Mouse (Mus musculus): ENCODE results near the gene Ak3.
"Not testable (repeated sequence)": the region's sequence is repeated elsewhere in the genome, so short reads cannot be mapped to it uniquely, and the experiment has no call there.

The Ak3 gene

GRCm38 (mm10) chr19:29042647-29043046, 5.1 kb downstream of the Ak3 start:
- no peak for DNase-seq

DNA sequence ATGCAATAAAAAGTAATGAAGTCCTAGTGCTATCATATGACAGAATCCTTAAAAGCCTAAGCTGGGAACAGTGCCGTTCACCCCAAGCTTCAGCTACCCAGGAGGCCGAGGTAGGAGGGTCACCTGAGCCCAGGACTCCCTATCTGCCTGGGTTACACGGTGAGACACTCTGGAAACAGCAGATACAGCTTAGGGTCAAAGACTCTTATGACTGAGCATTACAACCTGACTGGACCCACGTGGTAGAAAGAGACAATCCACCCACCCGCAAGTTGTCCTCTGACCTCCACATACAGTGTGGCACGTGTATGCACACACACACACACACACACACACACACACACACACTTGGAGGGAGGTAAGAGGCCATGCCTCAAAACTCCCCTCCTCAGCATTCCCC, 5.6 kb downstream of the Ak3 start:
- no peak for DNase-seq

DNA sequence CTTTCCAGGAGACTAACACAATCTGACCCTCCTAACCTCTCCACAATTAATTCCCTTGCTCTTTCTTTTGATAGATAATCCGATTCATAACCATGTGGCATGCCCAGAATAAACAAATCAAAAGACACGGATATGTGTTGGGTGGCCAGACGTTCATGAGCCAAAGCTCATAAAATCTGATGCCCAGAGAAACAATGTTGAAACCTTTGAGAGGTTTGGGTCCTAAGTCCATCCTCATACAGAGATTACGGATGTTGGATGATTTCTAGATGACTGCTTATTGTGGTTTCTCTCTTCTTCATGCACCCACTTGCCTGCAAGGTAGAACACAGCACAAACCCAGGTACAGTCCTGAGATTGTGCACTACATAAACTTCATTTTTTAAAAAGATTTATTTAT, 7.6 kb downstream of the Ak3 start:
- DNase-seq = no peak

GRCm38 (mm10) chr19:29039334-29039733, 8.4 kb downstream of the Ak3 start:
- DNase-seq = no peak

DNA sequence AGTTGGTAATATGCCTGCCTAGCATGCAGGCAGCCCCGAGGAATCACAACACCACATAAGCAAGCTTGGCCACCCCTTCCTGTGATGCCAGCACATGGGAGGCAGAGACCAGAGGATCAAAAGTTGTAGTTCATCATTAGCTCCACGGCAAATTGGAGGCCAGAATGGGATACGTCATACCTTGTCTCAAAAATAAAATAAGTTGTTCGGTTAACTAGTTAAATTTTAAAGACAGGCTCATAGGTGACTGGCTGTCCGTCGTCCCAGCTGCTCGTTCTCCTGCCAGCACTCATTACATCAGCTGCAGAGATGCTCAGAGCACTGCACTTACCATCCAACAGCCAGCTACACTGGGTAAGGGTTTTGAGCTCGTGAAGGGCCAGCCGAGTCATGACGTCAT, 10.2 kb downstream of the Ak3 start:
- no peak for DNase-seq

- DNase-seq = no peak
Measured at GRCm38 (mm10) chr19:29037026-29037425, 10.7 kb downstream of the Ak3 start.

- no peak for DNase-seq
Measured at GRCm38 (mm10) chr19:29032662-29033061, 15.1 kb downstream of the Ak3 start.

DNA sequence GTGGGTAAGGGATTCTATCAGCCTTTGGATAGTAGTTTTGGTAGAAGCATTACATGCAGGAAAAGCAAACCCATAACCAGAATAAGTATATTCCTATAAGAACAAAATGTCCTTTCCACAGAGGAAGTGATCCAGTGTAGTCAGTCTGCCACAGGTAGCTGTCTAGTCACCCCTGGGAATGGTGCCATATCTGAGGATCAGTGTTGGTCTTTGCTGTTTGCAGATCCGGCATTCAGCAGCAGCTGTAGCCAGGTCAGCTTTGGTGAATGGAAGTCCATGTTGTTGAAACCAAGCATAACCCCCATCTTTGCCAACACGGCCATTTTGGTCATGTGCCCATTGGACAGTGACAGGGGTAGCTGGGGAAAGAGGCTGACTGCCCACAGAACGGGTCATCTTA, 16.0 kb downstream of the Ak3 start:
- no peak for DNase-seq

DNA sequence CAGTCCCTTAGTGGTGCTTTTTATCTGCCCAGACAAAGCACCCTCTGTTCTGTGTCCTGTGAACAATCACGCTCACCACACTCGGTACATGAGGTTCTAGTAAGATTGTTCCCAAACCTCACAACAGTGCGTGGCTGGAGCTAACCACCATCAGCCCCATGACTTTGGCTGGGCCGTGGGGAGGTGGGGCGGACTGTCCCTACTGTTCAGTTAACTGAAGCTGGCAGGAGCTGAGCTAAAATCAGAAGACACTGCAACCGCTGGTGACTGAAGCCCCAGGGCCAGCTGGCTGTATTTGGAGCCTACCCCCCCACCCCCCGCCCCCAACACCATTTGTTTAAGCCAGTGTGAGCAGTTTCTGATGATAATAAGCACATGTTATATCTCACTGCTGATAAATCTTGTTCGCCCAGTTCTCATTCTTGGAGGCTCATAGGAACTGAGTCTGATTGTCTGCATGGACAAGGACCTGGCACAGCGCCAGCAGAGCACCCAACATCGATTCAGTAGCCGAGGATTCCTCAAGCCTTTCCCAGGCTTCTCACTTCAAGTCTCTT, 23.3 kb downstream of the Ak3 start:
- no peak for DNase-seq

DNA sequence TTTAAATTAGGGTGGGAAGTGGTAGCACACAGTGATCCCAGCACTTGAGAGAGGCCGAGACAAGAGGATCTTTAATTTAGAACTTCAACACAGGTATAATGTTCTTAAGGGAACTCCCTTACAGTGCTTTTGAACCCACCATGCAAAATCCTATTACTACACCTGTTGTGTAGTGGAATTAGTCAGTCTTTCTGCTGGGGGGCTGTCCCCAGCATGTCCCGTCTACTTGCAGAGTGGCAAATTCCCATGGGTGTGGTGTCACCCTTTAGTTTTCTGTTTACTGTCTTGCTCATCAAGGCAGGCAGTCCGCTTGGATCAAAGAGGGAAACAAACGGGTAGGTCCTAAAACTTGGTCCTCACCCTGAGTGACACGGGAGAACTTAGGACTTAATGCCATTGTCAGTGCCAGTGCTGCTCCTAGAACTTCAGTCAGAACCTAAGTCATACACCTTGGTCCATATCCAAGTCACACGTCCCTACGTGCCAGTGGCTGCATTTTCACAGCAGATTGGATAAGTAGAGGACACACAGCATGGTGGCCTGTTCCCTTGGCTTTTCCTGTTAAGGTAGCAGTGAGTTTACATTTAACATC, 25.9 kb downstream of the Ak3 start:
- no peak for DNase-seq

DNA sequence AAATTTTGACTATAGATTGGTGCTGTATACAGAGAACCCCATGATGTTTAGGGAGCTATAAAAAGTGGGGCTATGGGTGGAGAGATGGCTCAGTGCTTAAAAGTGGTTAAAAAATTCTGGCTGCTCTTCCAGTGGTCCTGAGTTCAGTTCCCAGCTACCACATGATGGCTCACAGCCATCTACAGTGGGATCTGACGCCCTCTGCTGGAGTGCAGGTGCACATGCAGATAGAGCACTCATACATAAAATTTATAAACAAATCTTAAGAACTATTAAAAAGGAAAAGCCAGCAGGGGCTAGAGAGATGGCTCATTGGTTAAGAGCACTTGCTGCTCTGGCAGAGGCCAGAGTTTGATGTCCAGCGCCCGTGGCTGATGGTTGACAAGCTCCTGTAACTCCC, 28.1 kb downstream of the Ak3 start:
- DNase-seq = no peak

DNA sequence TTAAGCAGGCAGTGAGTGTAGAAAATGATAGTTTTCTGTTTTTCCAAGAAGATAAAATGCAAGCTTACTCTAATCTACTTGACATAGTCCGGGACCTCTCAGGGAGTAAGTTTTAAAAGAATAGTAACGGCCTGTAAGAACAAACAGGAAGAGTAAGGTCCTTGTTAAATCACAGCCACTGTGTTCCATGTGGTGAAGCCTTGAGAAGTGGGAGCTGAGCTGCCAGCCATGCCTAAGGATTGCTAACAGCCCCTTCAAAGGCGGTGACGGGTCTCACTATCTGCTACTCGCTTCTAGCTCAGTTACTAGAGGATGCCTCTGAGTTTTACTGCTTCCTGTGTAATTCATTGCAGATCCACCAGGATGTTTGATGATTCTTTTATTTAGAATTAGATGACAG, 31.0 kb downstream of the Ak3 start:
- DNase-seq = no peak

DNA sequence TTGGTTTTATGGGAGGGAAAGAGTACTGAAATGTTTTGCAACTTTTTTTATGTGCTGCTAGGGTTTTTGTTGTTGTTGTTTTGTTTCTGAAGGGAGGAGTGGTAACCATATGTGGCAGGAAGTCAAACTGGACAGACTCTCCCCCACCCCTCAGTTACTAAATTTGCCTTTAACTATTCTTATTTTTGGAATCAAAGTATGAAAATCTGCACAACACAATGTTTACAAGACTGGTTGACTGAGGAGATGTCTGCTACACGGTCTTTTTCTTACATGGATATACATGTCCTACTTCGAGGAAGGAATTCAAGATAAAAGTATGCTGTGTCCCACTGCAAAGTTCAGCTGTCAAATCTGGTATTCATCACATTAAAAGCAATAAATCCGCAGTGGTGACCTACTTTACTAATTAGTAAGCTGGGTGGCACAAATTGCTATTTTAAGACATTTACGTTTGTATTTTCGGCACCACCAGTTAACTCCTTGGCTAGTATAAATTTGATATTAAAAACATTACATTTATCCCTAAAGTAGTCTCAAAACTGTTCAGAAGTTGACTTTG, 31.5 kb downstream of the Ak3 start:
- DNase-seq = no peak

DNA sequence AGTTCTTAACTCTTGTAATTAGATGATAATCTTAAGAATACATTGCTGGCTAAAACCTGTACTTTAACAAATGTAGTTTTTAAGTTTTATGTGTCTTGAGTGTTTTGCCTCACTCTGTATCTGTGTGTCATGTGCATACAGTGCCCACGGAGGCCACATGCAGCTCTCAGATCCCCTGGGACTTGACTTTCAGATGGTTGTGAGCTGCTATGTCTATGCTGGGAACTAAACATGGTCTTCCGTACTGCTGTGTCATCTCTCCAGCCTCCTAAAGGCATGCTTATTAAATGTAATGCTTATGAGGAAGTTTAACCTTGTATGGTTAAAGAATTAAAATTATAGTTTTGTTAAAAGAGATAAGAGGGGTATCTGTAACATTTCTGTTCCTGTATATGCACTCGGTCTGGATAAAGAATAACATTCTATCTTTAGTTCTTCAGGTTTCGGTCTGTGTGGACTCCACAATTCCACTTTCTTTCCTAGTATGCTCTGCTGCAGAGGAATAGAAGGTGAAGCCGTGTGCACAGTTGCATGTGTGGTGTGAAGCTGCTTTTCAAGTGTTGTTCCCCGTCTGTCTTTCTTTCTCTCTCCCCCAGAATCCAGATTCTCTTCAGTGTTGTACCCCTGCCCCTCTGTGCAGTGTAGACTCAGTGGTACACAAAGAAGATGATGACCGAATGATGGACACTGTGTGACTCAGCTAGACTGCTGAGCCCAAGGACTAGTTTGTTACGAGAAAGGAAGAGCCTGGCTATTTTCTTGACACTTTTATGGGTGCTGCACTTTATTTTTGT, 32.2 kb downstream of the Ak3 start:
- DNase-seq = no peak

DNA sequence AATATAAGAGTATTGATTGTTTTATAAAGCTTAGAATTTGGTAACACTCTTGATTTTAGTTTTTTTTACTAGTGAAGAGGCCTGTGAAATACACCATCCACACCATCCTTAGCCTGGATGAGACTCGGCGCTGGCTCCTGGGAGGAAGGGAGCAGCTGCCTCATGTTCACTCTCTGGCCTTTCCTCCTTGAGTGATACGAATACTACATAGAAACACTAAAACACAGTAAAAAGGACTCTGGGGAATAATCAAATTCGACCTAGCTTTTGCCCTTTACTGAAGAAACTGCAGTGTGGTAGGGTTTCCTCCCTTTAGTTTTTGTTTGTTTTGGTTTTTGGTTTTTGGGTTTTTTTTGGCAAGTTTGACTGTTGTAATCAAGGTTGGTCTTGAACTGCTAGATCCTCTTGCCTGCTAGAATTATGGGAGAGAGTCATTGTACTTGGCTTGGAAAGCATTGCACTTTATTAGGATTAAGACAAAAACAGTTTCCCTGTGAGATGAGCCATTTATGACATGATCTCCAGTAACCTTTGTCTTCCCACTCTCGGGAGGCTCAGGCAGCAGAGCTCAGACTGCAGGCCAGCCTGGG, 33.2 kb downstream of the Ak3 start:
- no peak for DNase-seq

DNA sequence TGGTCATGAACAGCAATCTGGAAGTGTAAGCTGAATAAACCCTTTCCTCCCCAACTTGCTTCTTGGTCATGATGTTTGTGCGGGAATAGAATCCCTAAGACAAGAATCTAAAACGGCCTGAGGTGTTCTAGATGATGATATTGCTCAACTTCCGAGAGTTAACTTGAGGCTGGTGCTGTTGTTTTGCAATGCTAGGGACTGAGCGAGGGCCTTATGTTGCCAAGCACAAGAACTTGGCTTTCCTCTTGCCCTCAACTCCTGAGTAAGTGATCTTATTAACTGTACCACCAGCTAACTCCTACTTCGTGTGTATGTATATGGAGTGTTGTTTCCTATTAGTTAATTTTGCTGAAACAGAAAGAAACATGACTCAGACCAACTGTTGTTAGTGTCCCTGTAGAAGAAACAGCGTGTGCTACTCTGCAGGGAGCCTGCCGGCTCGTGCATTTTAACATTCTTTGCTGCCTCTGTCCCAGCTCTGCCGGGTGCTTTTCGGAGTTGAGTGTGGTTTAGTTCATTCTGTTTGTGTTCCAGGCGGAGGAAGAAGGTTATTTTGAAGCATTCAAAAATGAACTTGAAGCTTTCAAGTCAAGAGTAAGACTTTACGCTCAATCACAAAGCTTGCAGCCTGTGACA, 36.3 kb downstream of the Ak3 start:
- DNase-seq = no peak

GRCm38 (mm10) chr19:29009046-29009445, 38.7 kb downstream of the Ak3 start:
- DNase-seq = no peak

DNA sequence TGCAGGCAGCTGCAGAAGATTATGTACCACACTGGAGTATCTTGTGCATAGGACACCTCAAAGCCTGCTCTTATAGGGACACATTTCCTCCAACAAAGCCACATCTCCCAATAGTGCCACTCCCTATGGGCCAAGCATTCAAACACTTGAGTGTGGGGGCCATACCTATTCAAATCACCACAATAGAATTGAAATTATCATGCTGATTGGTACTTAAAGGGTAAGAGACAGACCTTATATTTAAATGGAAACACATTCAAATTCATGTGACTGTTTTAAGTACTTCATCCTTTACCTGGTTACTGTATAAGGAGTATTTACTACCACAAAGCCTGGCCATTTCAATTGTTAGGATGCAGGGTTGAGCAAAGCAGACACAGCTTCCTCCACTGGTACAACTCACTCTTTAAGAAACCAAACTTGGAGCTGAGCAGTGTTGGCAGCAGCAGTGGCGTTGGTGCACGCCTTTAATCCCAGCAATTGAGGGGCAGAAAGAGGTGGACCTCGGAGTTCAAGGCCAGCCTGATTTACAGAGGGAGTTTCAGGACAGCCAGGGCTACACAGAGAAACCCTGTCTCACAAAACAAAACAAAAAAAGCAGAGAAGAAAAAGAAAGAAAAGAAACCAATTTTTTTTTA, 39.6 kb downstream of the Ak3 start:
- DNase-seq = no peak

- DNase-seq = not testable (repeated sequence)
Measured at GRCm38 (mm10) chr19:29000321-29000720, 47.4 kb downstream of the Ak3 start.

- DNase-seq = no peak
Measured at GRCm38 (mm10) chr19:28997976-28998630, 49.7 kb downstream of the Ak3 start.

- DNase-seq = no peak
Measured at GRCm38 (mm10) chr19:28995366-28995765, 52.4 kb downstream of the Ak3 start.

- DNase-seq = no peak
Measured at GRCm38 (mm10) chr19:28994870-28995269, 52.9 kb downstream of the Ak3 start.

All from thymus, adult 18-20 months (tissue).